In genomic region chr12:83486671-83487461, GRCm38 (mm10) we compare ENCODE assay signal across 8 mouse cellular contexts. TPM values are rescaled to one million over a fixed set of nuclear protein-coding genes. Genes with fewer than 3 reads are reported as not detected.
DNase-seq lines count a peak whose midpoint lies in the region; ATAC-seq and TF ChIP-seq lines count a peak whose summit lies in the region.

No protein-coding gene starts in this region.

- no peak for TF ChIP-seq EP300 in liver, postnatal 0 days (IDR thresholded peaks at IDR 0.05; ENCODE audit: low read depth)

- under 1% methylated on average over 73 of the region's 73 CpGs for WGBS in embryonic facial prominence, embryonic 15.5 days
- WGBS in heart, embryonic 13.5 days = under 1% methylated on average over 73 of the region's 73 CpGs
- under 1% methylated on average over 73 of the region's 73 CpGs for WGBS in kidney, embryonic 15.5 days
- under 1% methylated on average over 72 of the region's 73 CpGs for WGBS in liver, postnatal 0 days (ENCODE audit: insufficient replicate concordance)
- WGBS in neural tube, embryonic 15.5 days = under 1% methylated on average over 71 of the region's 73 CpGs
- under 1% methylated on average over 73 of the region's 73 CpGs for WGBS in thymus, adult 2 months

- H3K36me3 ChIP-seq in embryonic facial prominence, embryonic 15.5 days = no peaks in the 10 kb centered on the region
- no peaks in the 10 kb centered on the region for H3K36me3 ChIP-seq in heart, embryonic 13.5 days
- no peaks in the 10 kb centered on the region for H3K36me3 ChIP-seq in kidney, embryonic 15.5 days
- no peaks in the 10 kb centered on the region for H3K36me3 ChIP-seq in liver, postnatal 0 days (replicated peaks; ENCODE audit: insufficient read depth, low read length)
- H3K36me3 ChIP-seq in neural tube, embryonic 15.5 days = no peaks in the 10 kb centered on the region
- H3K36me3 ChIP-seq in thymus, adult 2 months (ENCODE audit: control insufficient read depth, insufficient read depth, low read length) = no peaks in the 10 kb centered on the region

- H3K4me2 ChIP-seq in embryonic facial prominence, embryonic 15.5 days (replicated peaks) = peak overlapping the region; percentile 100
- H3K4me2 ChIP-seq in heart, embryonic 13.5 days = peak overlapping the region; percentile 97
- peak overlapping the region; percentile 99 for H3K4me2 ChIP-seq in kidney, embryonic 15.5 days
- peak overlapping the region; percentile 88 for H3K4me2 ChIP-seq in liver, postnatal 0 days (ENCODE audit: low read depth, low read length)
- H3K4me2 ChIP-seq in neural tube, embryonic 15.5 days = peak overlapping the region; percentile 98

- H3K27me3 ChIP-seq in embryonic facial prominence, embryonic 15.5 days = peaks cover 33% of the 10 kb centered on the region
- H3K27me3 ChIP-seq in heart, embryonic 13.5 days (replicated peaks) = peaks cover 6% of the 10 kb centered on the region; the same call in 1 of the 2 replicates
- H3K27me3 ChIP-seq in kidney, embryonic 15.5 days = peaks cover 6% of the 10 kb centered on the region
- H3K27me3 ChIP-seq in liver, postnatal 0 days (ENCODE audit: insufficient read depth, low read length) = peaks cover 28% of the 10 kb centered on the region
- H3K27me3 ChIP-seq in neural tube, embryonic 15.5 days (replicated peaks) = no peaks in the 10 kb centered on the region
- H3K27me3 ChIP-seq in thymus, adult 2 months (ENCODE audit: control insufficient read depth, insufficient read depth, low read length) = peaks cover 32% of the 10 kb centered on the region

- H3K4me3 ChIP-seq in embryonic facial prominence, embryonic 15.5 days (replicated peaks) = peak overlapping the region; percentile 66
- H3K4me3 ChIP-seq in heart, embryonic 13.5 days = peak overlapping the region; percentile 91
- peak overlapping the region; percentile 80 for H3K4me3 ChIP-seq in kidney, embryonic 15.5 days (replicated peaks)
- H3K4me3 ChIP-seq in liver, postnatal 0 days (ENCODE audit: low read depth, low read length) = peak overlapping the region; percentile 78
- H3K4me3 ChIP-seq in neural tube, embryonic 15.5 days (replicated peaks) = peak overlapping the region; percentile 82
- peak overlapping the region; percentile 57 for H3K4me3 ChIP-seq in thymus, adult 2 months (ENCODE audit: control insufficient read depth, insufficient read depth, low read length)

- DNase-seq in adrenal gland, postnatal 36 days = peak; percentile 69 to 76
- DNase-seq in liver, postnatal 0 days = peak; percentile 70
- DNase-seq in thymus, adult 2 months = peak; percentile 26

- 0 out of 2 replicates have a peak overlapping the region, but pooled peaks have one; percentile 39 for H3K27ac ChIP-seq in embryonic facial prominence, embryonic 15.5 days (replicated peaks)
- H3K27ac ChIP-seq in heart, embryonic 13.5 days (replicated peaks) = peak overlapping the region; percentile 93
- peak overlapping the region; percentile 90 for H3K27ac ChIP-seq in kidney, embryonic 15.5 days
- H3K27ac ChIP-seq in liver, postnatal 0 days (ENCODE audit: low read depth) = peak overlapping the region; percentile 88
- peak overlapping the region; percentile 86 for H3K27ac ChIP-seq in neural tube, embryonic 15.5 days (replicated peaks)
- no peak overlapping the region for H3K27ac ChIP-seq in thymus, adult 2 months (ENCODE audit: control insufficient read depth, insufficient read depth, low read length)

- H3K4me1 ChIP-seq in embryonic facial prominence, embryonic 15.5 days = peaks cover 35% of the 10 kb centered on the region
- peaks cover 35% of the 10 kb centered on the region for H3K4me1 ChIP-seq in heart, embryonic 13.5 days
- peaks cover 35% of the 10 kb centered on the region for H3K4me1 ChIP-seq in kidney, embryonic 15.5 days
- H3K4me1 ChIP-seq in liver, postnatal 0 days (ENCODE audit: insufficient read depth) = peaks cover 22% of the 10 kb centered on the region; the same call in 1 of the 2 replicates
- peaks cover 31% of the 10 kb centered on the region for H3K4me1 ChIP-seq in neural tube, embryonic 15.5 days
- H3K4me1 ChIP-seq in thymus, adult 2 months (replicated peaks; ENCODE audit: control insufficient read depth, insufficient read depth, low read length) = peaks cover 20% of the 10 kb centered on the region

- 0 out of 2 replicates have a peak, but pooled peaks cover 4% of the 10 kb centered on the region for H3K9me3 ChIP-seq in embryonic facial prominence, embryonic 15.5 days (replicated peaks)
- peaks cover 8% of the 10 kb centered on the region for H3K9me3 ChIP-seq in heart, embryonic 13.5 days
- no peaks in the 10 kb centered on the region for H3K9me3 ChIP-seq in kidney, embryonic 15.5 days (replicated peaks)
- peaks cover 3% of the 10 kb centered on the region for H3K9me3 ChIP-seq in liver, postnatal 0 days (ENCODE audit: low read length)
- no peaks in the 10 kb centered on the region for H3K9me3 ChIP-seq in neural tube, embryonic 15.5 days (replicated peaks)

- H3K9ac ChIP-seq in embryonic facial prominence, embryonic 15.5 days = peak overlapping the region; percentile 40
- peak overlapping the region; percentile 95 for H3K9ac ChIP-seq in heart, embryonic 13.5 days
- peak overlapping the region; percentile 72 for H3K9ac ChIP-seq in kidney, embryonic 15.5 days
- H3K9ac ChIP-seq in liver, postnatal 0 days (replicated peaks) = peak overlapping the region; percentile 86
- H3K9ac ChIP-seq in neural tube, embryonic 15.5 days (replicated peaks) = peak overlapping the region; percentile 77

- no peak for TF ChIP-seq POLR2A in thymus, adult 2 months (IDR thresholded peaks at IDR 0.05; ENCODE audit: control insufficient read depth, extremely low read depth, insufficient read depth, low read length, poor library complexity)

- ATAC-seq in CD4-positive, CD25-positive, alpha-beta regulatory T cell, adult 4 months = peak; percentile 3
- peak; percentile 66 for ATAC-seq in embryonic facial prominence, embryonic 15.5 days (ENCODE audit: insufficient number of reproducible peaks, low FRiP score, low TSS enrichment, low read depth)
- ATAC-seq in heart, embryonic 13.5 days (ENCODE audit: extremely low read depth, insufficient number of reproducible peaks, low FRiP score, low TSS enrichment) = peak; percentile 47; the same call in 1 of the 2 replicates
- ATAC-seq in kidney, embryonic 15.5 days (replicated peaks; ENCODE audit: low FRiP score) = peak; percentile 76
- ATAC-seq in liver, postnatal 0 days = peak; percentile 68
- peak; percentile 79 for ATAC-seq in neural tube, embryonic 15.5 days (ENCODE audit: low FRiP score)

- peak; percentile 34; the same call in 1 of the 2 replicates for TF ChIP-seq CTCF in liver, postnatal 0 days (IDR thresholded peaks at IDR 0.05; ENCODE audit: low read depth)
- TF ChIP-seq CTCF in thymus, adult 2 months (IDR thresholded peaks at IDR 0.05; ENCODE audit: borderline replicate concordance, control insufficient read depth, extremely low read depth, insufficient read depth, low read length, poor library complexity) = no peak

RNA-seq across cellular contexts. Expression of gene Dpf3, which starts 0.7 kb away (rescaled TPM):
- under 1 TPM in 1 of 2 experiments, not detected in 1; 0.58 TPM for polyA plus RNA-seq in CD4-positive, CD25-positive, alpha-beta regulatory T cell, adult 4 months (2017; shearing (Covaris generic))
- 10 to 100 TPM; 10.9 to 12.6 TPM for total RNA-seq in adrenal gland, postnatal 36 days (2021)
- 3.9 and 4.6 TPM in 2 replicates for polyA plus RNA-seq in embryonic facial prominence, embryonic 15.5 days (2015; fragmentation: Nextera tagmentation; extraction: Ambion mirVana)
- 18.8 and 23.1 TPM in 2 replicates for polyA plus RNA-seq in heart, embryonic 13.5 days (2015; fragmentation: Nextera tagmentation; extraction: Ambion mirVana)
- polyA plus RNA-seq in kidney, embryonic 15.5 days (2015; fragmentation: Nextera tagmentation; extraction: Ambion mirVana) = 14.8 and 14.9 TPM in 2 replicates
- polyA plus RNA-seq in liver, postnatal 0 days (2015; fragmentation: Nextera tagmentation; extraction: Ambion mirVana) = 4.5 and 7.5 TPM in 2 replicates
- polyA plus RNA-seq in neural tube, embryonic 15.5 days (2015; fragmentation: Nextera tagmentation; extraction: Ambion mirVana) = 14.0 and 15.5 TPM in 2 replicates
- 0.27 and 0.65 TPM in 2 replicates for polyA plus RNA-seq in thymus, adult 2 months (2012; rRNA removed)

RNA-seq across cellular contexts. Expression of gene Dcaf4, which starts 33.4 kb away (rescaled TPM):
- 10 to 100 TPM; 22.4 to 37.4 TPM for polyA plus RNA-seq in CD4-positive, CD25-positive, alpha-beta regulatory T cell, adult 4 months (2017; shearing (Covaris generic))
- 10 to 100 TPM; 43.5 to 46.8 TPM for total RNA-seq in adrenal gland, postnatal 36 days (2021)
- polyA plus RNA-seq in embryonic facial prominence, embryonic 15.5 days (2015; fragmentation: Nextera tagmentation; extraction: Ambion mirVana) = 47.7 and 48.1 TPM in 2 replicates
- polyA plus RNA-seq in heart, embryonic 13.5 days (2015; fragmentation: Nextera tagmentation; extraction: Ambion mirVana) = 23.3 TPM in 2 replicates
- polyA plus RNA-seq in kidney, embryonic 15.5 days (2015; fragmentation: Nextera tagmentation; extraction: Ambion mirVana) = 27.6 and 30.8 TPM in 2 replicates
- polyA plus RNA-seq in liver, postnatal 0 days (2015; fragmentation: Nextera tagmentation; extraction: Ambion mirVana) = 6.8 and 8.0 TPM in 2 replicates
- polyA plus RNA-seq in neural tube, embryonic 15.5 days (2015; fragmentation: Nextera tagmentation; extraction: Ambion mirVana) = 45.8 and 46.1 TPM in 2 replicates
- polyA plus RNA-seq in thymus, adult 2 months (2012; rRNA removed) = 33.7 and 36.6 TPM in 2 replicates

Comparison
In these comparisons a context has a peak if more than half of its experiments do, and no peak if none do; other contexts are left out.
1. ATAC-seq: peak in every context shown above with its lines; median percentile 79 in neural tube, embryonic 15.5 days; 76 in kidney, embryonic 15.5 days; 68 in liver, postnatal 0 days; 66 in embryonic facial prominence, embryonic 15.5 days; 47 in heart, embryonic 13.5 days; 3 in CD4-positive, CD25-positive, alpha-beta regulatory T cell, adult 4 months.
2. H3K9ac ChIP-seq: peak in every context shown above with its lines; median percentile 95 in heart, embryonic 13.5 days; 86 in liver, postnatal 0 days; 77 in neural tube, embryonic 15.5 days; 72 in kidney, embryonic 15.5 days; 40 in embryonic facial prominence, embryonic 15.5 days.